Mouse (Mus musculus): ENCODE data around the gene Fam136a.
A peak's percentile ranks its signal among the peaks of the same experiment; 100 is the strongest.

GRCm38 (mm10) chr6:86365371-86366124 is at the start of gene Fam136a:
- TF ChIP-seq CTCF (conservative IDR thresholded peaks at IDR 0.05 in 1 of 2, IDR thresholded peaks at IDR 0.05 in 1 of 2; ENCODE audit: low read depth in 2 of 2, low read length in 2 of 2), result peak; percentile 25 to 94; a peak in 3 of 4 replicates
- TF ChIP-seq ZNF384 (IDR thresholded peaks at IDR 0.05; ENCODE audit: low read depth, low read length), result no peak
- TF ChIP-seq POLR2A (IDR thresholded peaks at IDR 0.05; ENCODE audit: low read depth, low read length), result peak; percentile 89
- TF ChIP-seq SIN3A (IDR thresholded peaks at IDR 0.05; ENCODE audit: low read length), result peak; percentile 51
- peak; percentile 77 for TF ChIP-seq MXI1 (IDR thresholded peaks at IDR 0.05; ENCODE audit: low read depth, low read length)
- TF ChIP-seq ZKSCAN1 (IDR thresholded peaks at IDR 0.05; ENCODE audit: borderline replicate concordance, low read depth, low read length), result no peak
- TF ChIP-seq JUND (conservative IDR thresholded peaks at IDR 0.05; ENCODE audit: low read depth, low read length), result no peak
- TF ChIP-seq USF1 (IDR thresholded peaks at IDR 0.05; ENCODE audit: low read depth, low read length), result no peak
- TF ChIP-seq MAFK (IDR thresholded peaks at IDR 0.05; ENCODE audit: insufficient replicate concordance, low read length), result no peak

Measured in CH12.LX (cell line).